Mouse (Mus musculus) urinary bladder, postnatal 10 days (tissue): ENCODE results near the gene Abhd6.
A peak's percentile ranks its signal among the peaks of the same experiment; 100 is the strongest.

Source experiments
- DNase-seq: peaks from one replicate; pipeline ENCODE4 v3.0.0; 2022; ENCODE audit warnings: low spot score

Abhd6 gene

DNA sequence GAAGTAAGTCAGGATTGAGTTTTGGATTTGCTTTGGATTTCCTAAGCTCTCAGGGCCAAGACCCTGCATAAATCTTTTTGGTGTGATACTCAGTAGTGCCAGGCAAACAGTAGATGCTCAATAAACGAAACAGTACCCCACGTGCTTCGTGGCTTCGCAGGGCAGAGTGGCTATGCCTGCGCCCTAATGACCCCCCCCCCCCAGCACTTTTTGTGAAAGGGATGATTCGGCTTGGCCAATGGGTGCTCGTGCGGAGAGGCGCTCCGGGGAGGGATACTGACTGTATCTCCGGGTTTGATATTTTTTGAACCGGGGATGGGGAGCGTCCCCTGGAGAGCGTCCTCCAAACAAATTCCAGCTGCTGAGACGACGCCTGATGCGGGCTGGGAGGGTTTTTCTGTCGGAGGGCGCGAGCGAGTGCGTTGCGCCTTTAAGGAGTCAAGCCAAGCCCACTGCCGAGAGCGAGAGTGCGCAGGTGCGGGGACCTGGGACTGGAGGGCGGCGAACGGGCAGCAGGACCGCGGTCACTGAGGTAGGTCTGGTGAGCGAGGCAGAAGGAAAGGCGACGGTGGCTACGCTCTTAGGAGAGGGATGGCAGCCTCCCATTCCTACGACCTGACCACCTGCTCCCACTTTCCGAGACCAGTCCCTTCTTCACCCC is at the start of gene Abhd6:
Gene Abhd6 (plus strand): TSS at position 471 of the 661 bp plus-strand sequence.
- DNase-seq: peak; percentile 45

DNA sequence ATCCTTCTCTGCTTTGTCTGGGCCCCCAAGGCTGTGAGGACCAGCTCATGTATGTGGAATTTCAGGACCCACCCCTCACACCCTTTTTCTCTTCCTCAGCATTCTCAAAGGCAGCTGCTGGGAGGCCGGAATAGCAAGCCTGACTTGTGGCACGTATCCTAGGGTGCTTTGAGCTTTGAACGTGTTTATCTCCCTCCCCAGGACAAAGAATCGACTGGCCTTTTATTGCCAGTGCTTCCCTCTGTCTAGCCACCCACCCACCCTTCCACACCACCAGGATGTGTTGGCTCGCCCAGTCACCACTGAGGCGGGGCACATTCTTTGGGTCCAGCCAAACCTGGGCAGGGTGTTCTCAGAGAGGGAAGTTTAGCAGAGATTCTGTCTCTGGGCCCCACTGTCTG is 48.6 kb upstream of the Abhd6 start:
- DNase-seq: no peak

DNA sequence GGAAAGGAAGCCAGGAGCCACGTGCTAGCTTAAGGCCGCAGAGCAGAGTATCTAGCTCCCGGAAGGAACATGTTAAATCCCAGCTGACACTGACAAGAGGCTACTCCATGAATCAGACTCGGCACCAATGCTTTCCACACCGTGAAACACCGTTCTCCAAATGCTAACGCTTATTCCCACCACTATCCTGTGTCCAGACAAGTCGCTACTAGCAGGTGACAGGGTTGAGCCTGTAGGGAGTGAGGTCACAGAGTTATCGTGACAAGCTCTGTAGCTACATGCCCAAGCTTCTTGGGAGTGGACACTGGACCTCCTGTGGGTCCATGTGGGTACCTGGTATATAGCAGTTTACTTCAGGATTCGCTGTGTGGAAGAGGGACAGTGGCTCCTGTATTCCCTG is 46.3 kb upstream of the Abhd6 start:
- DNase-seq: no peak

GRCm38 (mm10) chr14:7957049-7957448 is 45.7 kb upstream of the Abhd6 start, which contains the start of gene Gm45521:
Gm45521 (plus strand) TSS chr14:7957288.
- DNase-seq: no peak

- no peak for DNase-seq
These were observed 42.1 kb upstream of the Abhd6 start for GRCm38 (mm10) chr14:7960616-7961015.

GRCm38 (mm10) chr14:7961714-7962113 is 41.0 kb upstream of the Abhd6 start:
- no peak for DNase-seq

DNA sequence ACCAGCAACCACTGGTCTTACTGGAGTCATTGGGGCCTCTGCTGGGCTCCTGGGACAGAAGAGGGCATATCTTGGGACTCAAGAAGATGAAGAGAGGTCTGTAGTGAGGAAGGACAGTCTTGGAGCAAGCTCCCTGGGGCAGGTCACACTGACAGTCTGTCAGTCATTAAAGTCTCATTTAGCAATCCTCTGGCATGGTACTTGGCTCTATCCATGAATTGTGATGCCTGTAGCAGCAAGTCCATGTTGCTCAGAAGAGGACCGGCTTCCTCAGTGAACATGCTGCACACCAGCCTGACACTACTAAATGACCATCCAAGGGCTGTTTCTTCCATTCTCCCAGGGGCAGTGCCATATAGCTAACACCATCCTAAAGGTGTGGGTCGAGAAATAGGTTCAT is 40.1 kb upstream of the Abhd6 start:
- DNase-seq: no peak

DNA sequence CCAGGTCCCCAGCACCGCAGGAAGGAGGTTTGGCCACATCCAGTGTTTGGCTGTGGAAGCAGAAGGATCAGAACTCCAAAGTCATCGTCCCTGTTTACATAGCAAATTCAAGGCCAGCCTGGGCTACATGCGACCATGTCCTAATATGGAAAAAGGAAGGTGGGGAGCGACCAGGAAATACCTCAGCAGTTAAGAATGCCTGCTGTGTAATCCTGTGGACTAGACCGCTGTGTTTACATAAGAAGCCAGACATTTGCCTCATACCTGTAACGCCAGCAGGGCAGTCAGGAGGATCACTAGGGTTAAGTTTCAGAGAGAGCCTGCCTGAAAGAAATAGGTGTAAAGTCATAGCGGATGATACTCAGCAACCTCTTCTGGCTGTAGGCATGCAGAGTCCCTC is 39.5 kb upstream of the Abhd6 start:
- DNase-seq: no peak

DNA sequence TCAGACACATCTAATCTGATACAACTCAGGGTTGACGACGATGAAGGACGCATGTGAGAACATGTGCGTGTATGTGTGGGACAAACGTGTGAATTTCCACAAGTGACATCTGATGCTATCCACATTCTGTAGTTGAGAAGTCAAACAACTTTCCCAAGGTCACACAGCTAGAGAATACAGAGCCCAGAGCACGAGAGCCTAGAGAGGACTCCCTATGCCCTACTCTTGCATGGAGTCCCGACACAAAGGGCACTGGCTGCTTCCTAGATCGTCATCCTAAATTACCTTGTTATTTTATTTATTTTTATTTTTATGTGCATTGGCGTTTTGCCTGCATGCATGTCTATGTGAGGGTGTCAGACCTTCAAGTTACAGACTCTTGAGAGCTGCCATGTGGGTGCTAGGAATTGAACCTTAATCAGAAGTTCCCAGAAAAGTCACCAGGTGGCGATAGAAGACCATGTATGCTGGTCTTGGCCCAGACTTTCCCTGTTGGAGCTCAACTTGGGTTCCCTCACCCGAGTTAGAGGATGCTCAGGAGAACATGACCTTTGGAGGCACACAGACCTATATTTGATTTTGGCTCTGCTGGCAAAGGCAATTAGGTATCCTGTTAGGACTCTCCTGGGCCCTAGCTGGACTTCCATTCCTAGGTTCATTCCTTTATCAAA is 38.3 kb upstream of the Abhd6 start:
- DNase-seq: no peak

DNA sequence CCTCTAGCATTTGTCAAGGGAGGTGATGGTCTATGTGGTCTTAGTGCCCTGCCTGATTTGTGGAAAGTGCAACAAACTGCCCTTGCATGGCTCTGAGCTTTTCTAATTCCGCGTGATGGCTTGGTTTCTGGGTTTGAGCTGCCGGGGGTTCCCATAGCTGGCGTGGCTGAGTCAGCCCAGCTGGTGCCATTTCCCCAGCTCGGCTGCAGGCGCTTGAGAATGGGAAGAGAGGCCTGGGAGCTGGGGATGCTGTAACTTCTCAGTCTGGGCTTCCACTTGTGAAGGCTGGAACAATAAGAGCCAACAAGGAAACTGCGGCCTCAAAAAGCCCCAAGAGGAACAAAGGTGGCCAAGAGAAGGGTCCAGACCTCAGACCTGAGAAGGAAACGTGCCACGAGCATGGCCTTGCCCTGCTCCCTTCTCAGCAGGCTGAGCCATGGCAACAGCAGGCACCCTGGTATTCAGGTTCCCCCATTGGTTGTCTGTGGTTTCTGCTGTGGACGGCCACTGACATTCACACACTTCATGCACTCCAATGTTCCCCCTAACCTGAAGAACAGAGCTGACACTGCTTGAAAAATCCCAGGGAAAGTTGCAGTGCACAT is 30.7 kb upstream of the Abhd6 start:
- DNase-seq: no peak

DNA sequence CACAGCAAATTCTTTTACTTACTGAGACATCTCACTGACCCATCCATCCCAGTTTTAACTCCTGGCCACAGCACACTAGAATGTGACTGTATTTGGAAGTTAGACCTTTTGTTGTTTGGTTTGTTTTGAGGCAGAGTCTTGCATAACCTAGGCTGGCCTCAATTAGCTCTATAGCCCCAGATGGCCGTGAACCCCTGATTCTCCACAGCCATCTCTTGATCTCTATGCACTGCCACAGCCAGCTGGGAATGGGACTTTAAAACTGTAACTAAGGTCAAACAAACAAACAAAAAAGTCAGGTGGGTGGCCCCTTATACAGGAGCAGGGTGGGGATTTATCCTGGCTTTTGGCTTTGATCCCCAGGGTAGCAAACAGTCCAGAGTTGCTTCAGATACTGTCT is 28.1 kb upstream of the Abhd6 start:
- no peak for DNase-seq

GRCm38 (mm10) chr14:7975177-7975576 is 27.5 kb upstream of the Abhd6 start:
- no peak for DNase-seq

- no peak for DNase-seq
These were observed 25.2 kb upstream of the Abhd6 start for GRCm38 (mm10) chr14:7977471-7977870.

- no peak for DNase-seq
These were observed 24.5 kb upstream of the Abhd6 start for GRCm38 (mm10) chr14:7978183-7978582.

DNA sequence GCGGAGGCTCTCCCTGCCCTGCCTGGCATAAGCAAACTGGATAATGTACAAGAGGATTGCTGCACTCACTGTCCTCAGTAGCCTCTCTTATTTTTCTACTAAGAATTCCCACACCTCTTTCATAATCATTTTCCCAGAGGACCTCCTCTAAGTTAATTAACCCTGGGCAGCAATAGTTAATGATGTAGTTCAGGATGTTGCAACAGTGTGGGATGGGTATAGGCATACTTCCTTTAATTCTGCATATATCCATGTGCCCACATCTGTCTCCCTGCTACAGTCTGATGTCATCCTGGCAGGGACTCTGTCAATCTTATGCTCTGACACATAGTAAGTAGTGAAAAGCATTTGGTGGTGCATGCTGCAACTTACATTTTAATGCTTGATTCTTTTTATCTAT is 21.5 kb upstream of the Abhd6 start:
- no peak for DNase-seq

DNA sequence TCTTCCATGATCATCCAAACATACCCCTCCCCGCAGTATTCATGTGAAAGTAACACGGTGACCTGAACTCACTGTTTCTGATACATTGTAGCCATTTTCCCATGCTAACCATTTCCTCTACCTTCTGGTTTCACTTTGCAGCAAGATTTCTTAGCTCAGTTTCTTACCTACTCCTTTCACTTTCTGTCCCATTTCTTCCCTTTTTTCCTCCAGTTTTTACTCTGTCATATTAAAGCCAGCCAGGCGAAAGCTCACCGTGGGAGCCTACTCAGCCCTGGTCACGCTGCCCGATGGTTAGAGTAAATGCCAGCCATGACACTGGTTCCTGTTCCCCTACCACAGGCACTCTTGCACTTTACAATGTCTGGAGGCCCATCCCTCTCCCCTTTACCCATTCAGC is 15.8 kb upstream of the Abhd6 start:
- DNase-seq: no peak

DNA sequence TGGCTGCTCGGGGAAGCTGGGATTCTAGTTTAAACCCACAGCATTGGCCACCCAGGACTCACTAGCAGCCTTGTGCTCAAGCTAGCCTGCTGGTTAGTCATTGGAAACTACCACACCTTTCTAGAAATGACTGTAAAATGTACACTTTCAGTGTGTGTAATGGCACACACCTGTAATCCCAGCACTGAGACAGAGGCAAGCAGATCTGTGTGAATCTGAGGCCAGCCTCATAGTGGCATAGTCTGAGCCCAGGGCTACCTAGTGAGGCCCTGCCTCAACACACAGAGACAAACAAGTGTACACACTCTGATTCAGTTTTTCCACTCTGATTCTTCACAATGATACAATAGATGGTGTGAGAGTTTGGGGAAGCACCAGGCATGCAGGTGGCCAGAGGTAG is 13.3 kb upstream of the Abhd6 start:
- no peak for DNase-seq

DNA sequence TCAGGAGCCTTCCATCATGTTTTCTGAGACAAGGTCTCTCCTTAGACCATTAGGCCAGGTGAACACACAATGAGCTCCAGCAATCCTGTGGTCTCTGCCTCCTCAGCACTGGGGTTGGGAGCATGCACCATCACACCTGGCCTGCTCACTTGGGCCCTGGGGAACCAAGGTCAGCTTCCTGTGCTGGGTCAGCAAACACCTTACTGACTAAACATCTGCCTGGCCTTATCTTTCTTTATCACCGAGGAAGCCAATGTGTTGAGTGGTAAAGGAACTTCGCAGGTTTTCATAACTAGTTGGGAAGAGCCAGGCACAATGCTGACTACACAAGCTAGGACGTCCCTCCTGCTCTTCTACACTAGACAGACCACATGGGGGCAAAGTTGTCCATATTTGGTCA is 12.7 kb upstream of the Abhd6 start:
- DNase-seq: no peak

- DNase-seq: no peak
These were observed 11.5 kb upstream of the Abhd6 start for GRCm38 (mm10) chr14:7991108-7991776.

DNA sequence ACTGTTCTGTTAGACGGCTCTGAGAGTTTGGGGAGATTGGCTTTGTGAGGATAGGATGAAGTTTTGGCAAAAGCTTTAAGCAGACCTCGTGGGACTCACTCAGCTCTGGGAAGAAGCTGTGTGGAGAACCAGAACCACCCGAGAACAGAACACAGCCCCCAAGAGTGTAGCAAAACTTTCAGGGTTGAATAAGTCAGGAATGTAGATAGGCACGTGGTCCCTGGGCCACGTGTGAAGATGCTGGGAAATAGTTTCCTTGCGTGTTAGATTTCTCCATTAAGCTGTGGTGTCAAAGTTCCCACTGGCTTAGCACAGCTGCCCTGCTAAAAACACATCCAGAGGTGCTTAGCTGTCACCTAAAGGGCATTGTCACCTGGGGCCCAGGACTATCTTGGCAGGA is 10.5 kb upstream of the Abhd6 start:
- no peak for DNase-seq

DNA sequence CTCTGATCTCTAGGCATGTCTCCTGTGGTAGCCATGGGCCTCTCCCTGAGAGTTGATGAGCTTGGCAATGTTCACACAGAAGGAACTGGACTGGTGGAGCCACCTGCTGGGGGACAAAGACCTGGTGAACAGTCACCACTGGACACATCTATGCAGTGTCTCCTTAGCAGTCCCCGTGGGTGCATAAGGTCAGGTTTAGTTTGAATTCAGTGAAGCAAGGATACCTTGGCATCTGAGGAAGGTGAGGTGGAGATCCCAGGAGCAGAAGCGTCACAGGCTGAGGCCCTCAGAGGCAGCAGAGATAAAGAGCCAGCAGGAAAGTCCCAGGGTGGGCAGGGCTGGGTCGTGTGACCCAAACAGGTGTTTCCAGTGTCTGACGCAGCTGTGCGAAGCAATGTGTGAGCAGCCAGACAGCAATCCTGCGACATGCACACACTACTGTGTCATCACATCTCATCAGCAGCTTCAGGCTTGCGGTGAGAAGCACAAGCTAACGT is 8.4 kb upstream of the Abhd6 start, which contains the start of gene Dnase1l3:
Gene Dnase1l3 (minus strand): TSS at position 303 of the 497 bp plus-strand sequence.
- no peak for DNase-seq

- DNase-seq: peak; percentile 72
These were observed 5.4 kb upstream of the Abhd6 start for GRCm38 (mm10) chr14:7997255-7997696.

GRCm38 (mm10) chr14:7999030-7999429 is 3.7 kb upstream of the Abhd6 start:
- no peak for DNase-seq
